Mouse (Mus musculus): ENCODE results near the gene Lrig1.

GRCm38 (mm10) chr6:94640297-94640696 is 59.7 kb downstream of the Lrig1 start:
- TF ChIP-seq CTCF (IDR thresholded peaks at IDR 0.05; ENCODE audit: low read depth) (no peak), EP300 (optimal IDR thresholded peaks at IDR 0.05) (no peak)
